Mouse (Mus musculus) myocyte (in vitro differentiated cells): Measurements from ENCODE around the gene Pign. TPM values are rescaled to one million over a fixed set of nuclear protein-coding genes. Genes with fewer than 3 reads are reported as not detected.

Experiments used
- H3K27me3 ChIP-seq: one replicate; pipeline ENCODE4 v1.6.1; 2011; ENCODE audit not compliant: control insufficient read depth, insufficient read depth, insufficient read length
- H3K36me3 ChIP-seq: one replicate; pipeline ENCODE4 v1.6.1; 2011; ENCODE audit not compliant: control insufficient read depth, insufficient read depth
- H3K4me2 ChIP-seq: one replicate; pipeline ENCODE4 v1.6.1; 2011; ENCODE audit warnings: low read depth, control low read depth
- H3K4me3 ChIP-seq: one replicate; pipeline ENCODE4 v1.5.1; 2011; ENCODE audit warnings: mild to moderate bottlenecking, control low read depth, moderate library complexity
- H3K79me2 ChIP-seq: one replicate; pipeline ENCODE4 v1.6.1; 2011; ENCODE audit not compliant: control insufficient read depth, insufficient read depth
- H3ac ChIP-seq: one replicate; pipeline ENCODE4 v1.6.1; 2011; ENCODE audit not compliant: control insufficient read depth, insufficient read length
- POLR2AphosphoS2 ChIP-seq: IDR thresholded peaks from one replicate; pipeline ENCODE4 v1.6.1; 2011; ENCODE audit warnings: low read depth, control low read depth; ENCODE audit not compliant: insufficient read length
- REST ChIP-seq: IDR thresholded peaks from one replicate; pipeline ENCODE4 v1.6.1; 2011; ENCODE audit warnings: mild to moderate bottlenecking, control low read depth, moderate library complexity; ENCODE audit not compliant: insufficient read depth, insufficient read length
- TCF12 ChIP-seq: IDR thresholded peaks from one replicate; pipeline ENCODE4 v1.6.1; 2011; ENCODE audit warnings: mild to moderate bottlenecking, control low read depth; ENCODE audit not compliant: poor library complexity, insufficient read depth, severe bottlenecking
- TCF3 ChIP-seq: IDR thresholded peaks from one replicate; pipeline ENCODE4 v1.6.1; 2011; ENCODE audit warnings: low read depth, control low read depth; ENCODE audit not compliant: insufficient read length
- polyA plus RNA-seq: library from polyadenylated mRNA; unstranded; fragments of >200 nt; fragmentation: generic; extraction: Trizol; gene quantifications from one replicate; pipeline ENCODE4 v1.2.1, GENCODE M21; 2012; ENCODE audit warnings: missing spikeins

Gene Pign
- polyA plus RNA-seq, 1 experiment, result 9.3 TPM

DNA sequence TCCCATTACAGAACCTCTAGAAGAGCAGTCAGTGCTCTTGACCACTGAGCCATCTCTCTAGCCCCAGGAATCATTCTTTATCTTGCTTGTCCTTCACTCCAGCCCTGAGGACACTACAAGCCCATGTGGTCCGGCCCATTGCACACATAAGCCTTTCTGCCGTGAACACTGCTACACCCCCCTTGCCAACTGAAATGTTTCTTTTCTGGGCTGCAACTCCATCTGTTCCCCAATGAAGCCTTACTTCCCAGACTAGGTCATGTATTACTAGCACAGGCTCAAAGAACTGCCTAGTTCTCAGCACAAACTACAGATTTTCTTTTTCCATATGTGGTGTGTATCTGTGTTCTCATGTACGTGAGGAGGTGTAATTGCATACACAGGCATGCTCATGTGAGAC, 174.0 kb downstream of the Pign start:
- Histone ChIP-seq H3K36me3 (no peaks in the 10 kb centered on the region), H3K4me3 (no peak overlapping the region), H3K27me3 (no peaks in the 10 kb centered on the region), H3K79me2 (no peaks in the 10 kb centered on the region), H3ac (no peak overlapping the region), H3K4me2 (no peak overlapping the region)
- TF ChIP-seq REST, result no peak

DNA sequence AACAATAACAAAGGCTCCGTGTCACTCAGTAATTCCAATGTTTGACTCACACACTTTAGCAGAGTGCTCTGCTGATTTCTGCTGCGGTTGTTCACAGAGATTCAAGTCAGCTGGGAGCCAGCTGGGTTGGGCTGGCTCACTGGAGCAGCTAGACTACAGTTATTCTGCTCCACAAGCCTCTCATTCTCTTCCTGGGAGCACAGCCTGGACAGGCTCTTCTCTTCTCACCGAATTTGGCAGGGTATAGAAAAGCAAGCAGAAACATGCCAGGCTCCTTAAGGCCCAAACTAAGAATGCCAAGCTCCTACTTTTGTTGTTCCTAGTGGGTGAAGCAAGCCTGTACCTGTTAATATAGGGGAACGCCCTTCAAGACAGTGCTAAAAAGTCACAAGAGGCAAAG, 176.4 kb downstream of the Pign start:
- Histone ChIP-seq H3K27me3 (no peaks in the 10 kb centered on the region), H3ac (no peak overlapping the region), H3K4me2 (no peak overlapping the region), H3K36me3 (no peaks in the 10 kb centered on the region), H3K4me3 (no peak overlapping the region), H3K79me2 (no peaks in the 10 kb centered on the region)
- TF ChIP-seq TCF12, result no peak
- no peak for TF ChIP-seq TCF3
- TF ChIP-seq POLR2AphosphoS2, result no peak
- TF ChIP-seq REST, result no peak

Other genes with a start within 250 kb of the Pign start
- gene Relch, start 184 bp upstream of the Pign start, polyA plus RNA-seq, result 10.5 TPM
- gene Tnfrsf11a, start 117.0 kb upstream of the Pign start, polyA plus RNA-seq, result 0.06 TPM